Mouse (Mus musculus) ES-Bruce4 (cell line): Measurements from ENCODE around the gene Nadk2.

Experiments used
- CTCF ChIP-seq: IDR thresholded peaks from one replicate; pipeline ENCODE4 v1.8.1; 2011; ENCODE audit warnings: low read depth, low read length
- EP300 ChIP-seq: IDR thresholded peaks from 2 replicates; pipeline ENCODE4 v1.6.1; 2011; ENCODE audit warnings: low read depth, low read length; ENCODE audit not compliant: insufficient read depth
- POLR2A ChIP-seq: IDR thresholded peaks from one replicate; pipeline ENCODE4 v1.8.1; 2011; ENCODE audit warnings: low read length; ENCODE audit not compliant: insufficient read depth

DNA sequence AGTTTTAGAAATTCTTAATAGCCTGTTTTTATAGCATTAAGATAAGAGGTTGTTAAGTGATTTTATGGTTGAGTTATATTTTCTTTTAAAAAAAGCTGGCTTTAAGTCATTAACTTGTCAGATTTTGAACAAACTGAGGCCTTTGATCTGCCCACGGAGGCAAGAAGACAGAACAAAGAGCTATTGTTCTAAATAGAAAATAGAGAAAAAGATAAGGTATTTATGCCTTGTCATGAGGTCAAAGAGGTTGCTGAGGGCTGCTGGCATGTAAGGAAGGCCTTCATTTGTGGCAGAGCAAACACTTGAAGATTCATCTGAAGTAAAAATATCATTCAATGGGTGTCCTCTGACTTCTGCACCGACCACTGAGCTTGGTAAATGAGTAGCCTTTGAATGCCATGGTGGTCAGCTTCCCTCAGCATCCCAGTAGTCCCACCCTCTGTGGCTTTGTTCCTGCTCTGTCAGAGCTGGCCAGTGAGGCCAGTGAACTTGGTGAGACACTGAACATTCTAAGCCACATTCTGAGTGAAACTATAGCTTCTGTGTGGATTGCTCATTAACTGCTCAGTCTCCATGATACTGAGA, 18.2 kb downstream of the Nadk2 start:
- no peak for TF ChIP-seq CTCF
- no peak for TF ChIP-seq POLR2A
- TF ChIP-seq EP300: no peak
